Mouse (Mus musculus): ENCODE results near the gene Fam216a.

DNA sequence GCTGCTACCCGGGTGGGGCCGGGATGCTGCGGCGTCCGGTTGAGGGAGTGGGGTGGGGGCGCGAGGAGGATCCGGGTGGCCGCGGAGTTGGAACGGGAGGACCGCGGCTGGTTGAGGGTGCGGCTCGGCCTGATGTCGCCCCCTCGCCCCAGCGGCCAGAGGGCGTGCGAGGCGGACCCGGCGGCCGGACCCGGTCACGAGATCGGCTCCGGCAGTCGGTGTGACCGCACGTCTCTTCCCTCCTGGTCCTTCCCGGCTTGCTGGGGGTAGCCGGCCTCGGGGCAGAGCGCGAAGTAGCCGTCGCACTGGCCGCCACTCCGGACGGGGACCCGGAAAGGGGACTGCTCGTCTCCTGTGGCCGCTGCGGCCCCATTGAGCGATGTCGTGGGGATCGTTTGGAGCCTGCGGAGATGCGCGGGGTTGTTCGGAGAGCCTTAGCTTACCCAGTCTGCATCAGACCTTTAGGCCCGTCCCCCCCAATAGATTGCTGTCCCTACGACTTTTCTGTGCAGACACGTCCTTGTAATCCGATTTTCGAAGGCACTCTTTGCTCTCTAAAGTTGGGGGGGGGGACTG is 17.6 kb downstream of the Fam216a start:
- TF ChIP-seq CTCF (IDR thresholded peaks at IDR 0.05; ENCODE audit: low read depth) (no peak), EP300 (IDR thresholded peaks at IDR 0.05; ENCODE audit: low read depth) (no peak)
